Mouse (Mus musculus): ENCODE results near the gene Sult1a1.

DNA sequence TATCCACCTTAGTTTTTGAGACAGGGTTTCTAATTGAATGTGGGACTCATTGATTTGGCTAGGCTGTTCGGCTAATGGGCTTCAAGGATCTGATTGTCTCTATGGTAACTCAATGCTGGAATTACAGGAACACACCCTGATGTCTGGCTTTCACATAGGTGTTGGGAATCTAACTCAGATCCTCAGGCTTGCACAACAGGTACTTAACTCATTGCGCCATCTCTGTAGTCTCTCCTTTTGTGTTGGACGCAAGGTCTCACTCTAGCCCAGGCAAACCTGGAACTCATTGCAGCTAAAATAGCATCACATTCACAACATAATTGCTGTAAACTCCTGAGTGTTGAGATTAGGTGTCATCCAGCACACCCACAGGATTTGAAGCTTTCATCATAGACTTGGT, 6.1 kb downstream of the Sult1a1 start:
- TF ChIP-seq CTCF (IDR thresholded peaks at IDR 0.05; ENCODE audit: borderline replicate concordance, extremely low read depth, insufficient read depth, insufficient read length) (no peak), POLR2A (IDR thresholded peaks at IDR 0.05; ENCODE audit: borderline replicate concordance, extremely low read depth, insufficient read depth, insufficient read length, poor library complexity, severe bottlenecking) (no peak)
